Mouse (Mus musculus): ENCODE measurements around the gene Gm17364. TPM values are rescaled to one million over a fixed set of nuclear protein-coding genes. Genes with fewer than 3 reads are reported as not detected.

Gene Gm17364
- not detected in 2 replicates for polyA plus RNA-seq (2012; rRNA removed)

GRCm38 (mm10) chr13:41273927-41274650, at the start of gene Gm17364:
TSS of gene Gm17364 (minus strand) at chr13:41273977.

GRCm38 (mm10) chr13:41249538-41250317, 24.0 kb downstream of the Gm17364 start, which contains the start of gene Smim13:
TSS of gene Smim13 (plus strand) at chr13:41249844.

Other genes starting within 250 kb of the Gm17364 start
- gene Mak, start 194.3 kb downstream of the Gm17364 start, polyA plus RNA-seq (2012; rRNA removed), result 0.67 and 0.83 TPM in 2 replicates
- 0.26 TPM in 1 of 2 replicates, not detected in the other for gene Gcm2, start 162.9 kb downstream of the Gm17364 start, polyA plus RNA-seq (2012; rRNA removed)
- gene Sycp2l, start 159.7 kb downstream of the Gm17364 start, polyA plus RNA-seq (2012; rRNA removed), result 0.12 and 0.23 TPM in 2 replicates
- 14.1 and 22.0 TPM in 2 replicates for gene Elovl2, start 53.6 kb downstream of the Gm17364 start, polyA plus RNA-seq (2012; rRNA removed)
- gene Smim13, start 24.1 kb downstream of the Gm17364 start, polyA plus RNA-seq (2012; rRNA removed), result 6.6 and 12.7 TPM in 2 replicates
- 7.8 and 15.9 TPM in 2 replicates for gene Nedd9, start 213.4 kb upstream of the Gm17364 start, polyA plus RNA-seq (2012; rRNA removed)